Mouse (Mus musculus) CH12.LX (cell line): Measurements from ENCODE around the gene Aff3.

ENCODE experiments used
- CTCF ChIP-seq, 2 experiments: IDR thresholded peaks in 1 of 2; conservative IDR thresholded peaks in 1 of 2; 2 replicates each; pipeline ENCODE4 v1.5.1; 2011 to 2012; ENCODE audit warnings: low read depth in 2 of 2, low read length in 2 of 2, improper control_type of control experiment in 1 of 2, inconsistent platforms in 1 of 2, mild to moderate bottlenecking in 1 of 2, moderate library complexity in 1 of 2
- ETS1 ChIP-seq: conservative IDR thresholded peaks from 2 replicates; pipeline ENCODE4 v1.6.1; 2012; ENCODE audit warnings: low read depth, mild to moderate bottlenecking, inconsistent platforms, low read length, improper control_type of control experiment, moderate library complexity
- MAX ChIP-seq: IDR thresholded peaks from 2 replicates; pipeline ENCODE4 v1.6.1; 2011; ENCODE audit warnings: low read length, improper control_type of control experiment
- MXI1 ChIP-seq: IDR thresholded peaks from 2 replicates; pipeline ENCODE4 v1.6.1; 2011; ENCODE audit warnings: mild to moderate bottlenecking, low read depth, low read length, improper control_type of control experiment
- POLR2A ChIP-seq: IDR thresholded peaks from 2 replicates; pipeline ENCODE4 v1.6.1; 2011; ENCODE audit warnings: low read depth, mild to moderate bottlenecking, improper control_type of control experiment, low read length
- RCOR1 ChIP-seq: conservative IDR thresholded peaks from 2 replicates; pipeline ENCODE4 v1.6.1; 2012; ENCODE audit warnings: low read depth, mild to moderate bottlenecking, inconsistent platforms, low read length, improper control_type of control experiment
- TCF12 ChIP-seq: IDR thresholded peaks from 2 replicates; pipeline ENCODE4 v1.6.1; 2014; ENCODE audit warnings: low read depth, mild to moderate bottlenecking, inconsistent platforms, low read length, improper control_type of control experiment
- USF2 ChIP-seq: conservative IDR thresholded peaks from 2 replicates; pipeline ENCODE4 v1.6.1; 2011; ENCODE audit warnings: low read depth, low read length, improper control_type of control experiment
- ZKSCAN1 ChIP-seq: IDR thresholded peaks from 2 replicates; pipeline ENCODE4 v1.6.1; 2012; ENCODE audit warnings: low read depth, inconsistent platforms, low read length, improper control_type of control experiment, borderline replicate concordance

- TF ChIP-seq CTCF (conservative IDR thresholded peaks at IDR 0.05 in 1 of 2, IDR thresholded peaks at IDR 0.05 in 1 of 2; ENCODE audit: low read depth in 2 of 2, low read length in 2 of 2) (no peak), ZKSCAN1 (no peak), POLR2A (no peak), TCF12 (no peak), USF2 (no peak), ETS1 (no peak), MXI1 (no peak), MAX (no peak), RCOR1 (no peak)
Observed at GRCm38 (mm10) chr1:38437671-38438070, 227.1 kb downstream of the Aff3 start.
